Mouse (Mus musculus) heart, adult 9 months (tissue): ENCODE results near the gene Tspoap1.

Source experiments
- DNase-seq, 2 experiments: peaks; one replicate each; pipeline ENCODE4 v3.0.0; 2022; ENCODE audit warnings: low spot score in 2 of 2

Gene Tspoap1

GRCm38 (mm10) chr11:87808236-87808635 lies 47.9 kb downstream of the Tspoap1 start:
- DNase-seq = no peak

- DNase-seq = no peak
Observed at GRCm38 (mm10) chr11:87811396-87811795, 51.1 kb downstream of the Tspoap1 start.

DNA sequence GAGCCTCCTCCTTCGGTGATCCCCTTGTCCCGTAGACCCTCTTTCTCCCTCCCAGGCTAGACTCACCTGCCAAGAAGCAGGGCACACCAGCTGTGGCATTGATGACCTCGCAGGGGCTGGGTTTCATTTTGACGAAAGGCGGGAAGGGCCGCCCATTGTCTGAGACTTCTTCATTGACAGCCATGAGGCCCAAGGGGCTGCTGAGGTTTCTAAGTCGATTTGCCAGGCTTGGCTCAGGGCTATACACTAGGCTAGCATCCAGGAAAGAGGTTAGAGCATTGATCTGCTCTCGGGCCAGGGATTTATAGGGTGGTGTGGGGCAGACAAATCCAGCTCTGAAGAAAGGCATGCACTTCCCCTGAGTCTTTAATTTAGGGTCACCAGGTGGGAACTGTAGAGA lies 54.5 kb downstream of the Tspoap1 start:
- DNase-seq = no peak

GRCm38 (mm10) chr11:87816707-87817442 lies 56.5 kb downstream of the Tspoap1 start:
- no peak for DNase-seq

DNA sequence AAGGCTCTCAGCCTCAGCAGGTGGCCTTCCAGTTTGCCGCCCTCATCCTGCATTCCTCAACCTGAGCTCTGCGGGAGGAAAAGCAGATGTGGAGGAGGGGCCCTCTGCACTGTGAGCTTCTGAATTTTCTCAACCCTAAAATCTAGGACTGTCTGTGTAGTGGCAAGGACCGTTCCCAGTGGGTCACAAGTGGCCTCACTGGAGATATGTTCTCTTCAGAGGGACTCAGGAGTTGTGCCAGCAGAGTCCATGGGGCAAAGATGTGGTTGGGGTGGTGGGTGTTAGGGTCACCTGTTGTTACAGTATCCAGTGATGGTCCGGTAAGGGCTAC lies 57.1 kb downstream of the Tspoap1 start:
- no peak for DNase-seq

DNA sequence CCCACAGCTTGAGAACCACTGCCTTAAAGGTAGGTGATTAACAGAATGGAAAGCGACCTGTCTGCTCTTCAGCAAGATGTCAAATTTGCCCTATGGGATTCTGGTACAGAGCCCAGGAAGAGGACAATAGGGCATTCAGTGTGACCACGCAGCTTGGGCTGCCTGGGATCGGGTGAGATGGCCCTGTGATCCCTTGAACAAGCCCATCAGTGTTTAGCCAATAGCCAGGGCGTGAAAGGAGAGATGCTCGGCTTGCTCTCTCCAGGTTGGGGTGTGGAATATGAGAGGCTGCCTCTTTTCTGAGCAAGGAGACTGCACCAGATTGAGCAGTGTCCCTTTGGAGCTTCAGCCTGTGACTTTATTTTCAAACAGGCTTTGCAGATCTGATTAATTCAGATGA lies 61.2 kb downstream of the Tspoap1 start:
- no peak for DNase-seq

DNA sequence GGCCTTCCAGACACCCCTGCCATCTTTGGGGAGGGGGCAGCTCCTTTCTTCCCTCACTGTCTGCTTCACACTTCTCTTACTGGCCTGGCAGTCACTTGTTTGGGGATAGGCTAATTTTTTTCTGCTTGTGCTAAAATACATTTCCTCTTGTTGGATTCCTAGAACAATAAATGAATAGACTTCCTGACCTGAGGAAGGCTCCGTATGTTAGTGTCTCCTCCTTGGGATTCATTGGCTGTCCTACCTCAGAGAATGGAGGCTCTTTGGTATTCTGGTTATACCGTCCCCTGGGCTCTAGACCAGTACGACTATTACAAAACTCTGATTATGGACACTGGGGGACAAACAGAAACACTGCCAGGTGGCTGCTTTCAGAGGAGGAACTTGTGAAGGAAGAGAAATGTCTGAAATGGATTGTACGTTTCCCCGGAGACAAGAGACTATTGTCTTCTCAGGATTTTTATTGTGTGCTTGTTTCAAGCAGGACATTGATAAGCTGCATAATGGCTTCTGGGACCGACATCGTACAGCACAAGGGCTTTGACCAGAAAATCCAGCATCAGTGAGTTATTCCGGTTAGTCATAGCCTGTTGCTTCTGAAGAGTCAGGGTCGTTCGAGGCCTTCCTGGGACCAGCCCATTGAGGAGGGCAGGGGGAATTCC lies 68.0 kb downstream of the Tspoap1 start, which contains the start of gene Lpo:
Gene Lpo, minus strand, starts transcription at position 51 of the 662 bp plus-strand sequence.
- no peak for DNase-seq
